Mouse (Mus musculus): ENCODE measurements around the gene Sumo1.

DNA sequence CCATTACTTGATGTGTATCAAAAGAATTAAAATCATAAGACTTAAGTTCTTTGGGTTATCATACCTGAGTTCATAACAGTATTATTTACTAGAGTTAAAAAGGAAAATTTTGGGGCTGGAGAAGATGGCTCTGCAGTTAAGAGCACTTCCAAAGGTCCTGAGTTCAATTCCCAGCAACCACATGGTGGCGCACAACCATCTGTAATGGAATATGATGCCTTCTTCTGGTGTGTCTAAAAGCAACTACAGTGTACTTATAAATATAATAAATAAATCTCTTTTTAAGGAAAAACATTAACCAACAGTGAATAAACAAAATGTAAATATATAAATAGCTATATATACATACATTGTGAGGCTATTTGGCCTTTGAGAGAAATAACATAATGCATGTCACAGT, 31.1 kb upstream of the Sumo1 start:
- TF ChIP-seq NELFE (IDR thresholded peaks at IDR 0.05; ENCODE audit: low read depth, low read length) (no peak), CTCF (IDR thresholded peaks at IDR 0.05 in 2 of 3, conservative IDR thresholded peaks at IDR 0.05 in 1 of 3; ENCODE audit: control insufficient read depth in 1 of 3, insufficient read depth in 1 of 3, low read depth in 2 of 3, low read length in 3 of 3, poor library complexity in 1 of 3, severe bottlenecking in 1 of 3) (peak in 1 of 3 experiments; percentile 39; a peak in 2 of 6 replicates), POLR2A (IDR thresholded peaks at IDR 0.05; ENCODE audit: control insufficient read depth in 1 of 2, insufficient read depth in 1 of 2, low read depth in 1 of 2, low read length in 2 of 2, poor library complexity in 1 of 2) (no peak), GABPA (IDR thresholded peaks at IDR 0.05; ENCODE audit: low read depth, low read length) (no peak)
